Mouse (Mus musculus) thymus, postnatal 4 days (tissue): ENCODE results near the gene Igf2bp2.

Experiments used
- DNase-seq: peaks from one replicate; pipeline ENCODE4 v3.0.0; 2021

Gene Igf2bp2

DNA sequence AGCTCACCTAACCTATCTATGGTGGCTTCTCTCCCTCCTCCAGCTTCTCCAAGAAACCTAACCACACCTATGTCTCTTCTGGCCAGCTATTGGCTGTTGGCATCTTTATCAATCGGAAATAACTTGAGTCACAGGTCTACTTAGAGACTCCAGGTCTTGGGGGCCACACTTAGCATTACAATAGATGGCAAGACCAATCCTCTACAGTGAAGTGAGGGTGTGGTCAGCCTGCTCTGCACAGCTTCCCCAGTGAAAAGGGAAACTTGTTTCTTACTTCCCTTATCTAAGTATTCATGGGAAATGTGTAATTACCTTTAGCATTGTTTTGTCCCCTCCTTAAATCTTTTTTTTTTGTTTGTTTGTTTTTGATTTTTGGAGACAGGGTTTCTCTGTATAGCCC is 147.5 kb downstream of the Igf2bp2 start:
- no peak for DNase-seq

DNA sequence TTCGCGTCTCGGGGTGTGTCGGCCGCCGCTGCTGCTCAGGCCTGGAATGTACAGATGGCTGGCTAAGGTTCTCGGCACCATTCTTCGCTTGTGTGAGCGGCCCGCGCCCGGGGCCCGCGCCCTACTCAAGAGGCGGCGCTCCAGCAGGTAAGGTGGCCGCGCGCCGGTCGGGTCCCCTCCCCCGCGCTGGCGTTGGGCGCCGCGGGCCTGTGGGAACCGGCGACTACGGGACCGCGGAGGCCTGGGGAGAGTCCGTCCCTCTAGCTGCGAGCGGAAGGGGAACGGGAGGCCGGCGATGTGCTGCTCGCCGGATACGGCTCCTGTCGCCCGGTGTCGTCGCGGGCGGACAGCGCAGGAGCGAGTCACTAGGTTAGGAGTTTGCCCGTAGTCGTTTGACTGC is 153.5 kb downstream of the Igf2bp2 start:
- no peak for DNase-seq

DNA sequence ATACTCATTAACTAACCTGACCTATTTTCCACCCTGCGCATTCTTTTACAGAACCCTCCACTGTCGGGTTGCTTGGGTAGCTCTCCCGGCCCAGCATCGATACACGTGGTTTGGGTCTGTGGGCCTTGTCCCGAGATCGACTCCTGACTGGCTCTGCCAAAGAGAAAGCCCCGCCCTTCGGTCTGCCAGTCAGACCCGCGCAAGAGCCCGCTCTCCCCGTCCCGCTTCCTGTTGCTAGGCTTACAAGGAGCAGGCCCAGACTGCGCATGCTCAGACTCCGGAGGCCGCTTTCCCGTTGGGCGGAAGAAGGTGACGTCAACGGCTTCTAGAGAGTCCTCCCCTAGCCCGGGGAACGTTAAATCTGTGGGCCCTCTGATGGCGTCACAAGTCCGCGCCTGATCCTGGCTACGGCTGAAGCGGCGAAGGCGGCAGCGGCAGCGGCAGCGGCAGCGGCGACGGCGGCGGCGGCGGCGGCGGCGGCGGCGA is 154.0 kb downstream of the Igf2bp2 start, which contains the start of gene Senp2:
Gene Senp2, plus strand, starts transcription at position 386 of the 486 bp plus-strand sequence.
- DNase-seq = peak; percentile 100
